Mouse (Mus musculus) testis, adult 2 months (tissue): Measurements from ENCODE around the gene Arid1b. TPM values are rescaled to one million over a fixed set of nuclear protein-coding genes. Genes with fewer than 3 reads are reported as not detected.

Experiments
- H3K27ac ChIP-seq: fragments of 200-500 bp; 2 replicates; pipeline ENCODE4 v1.5.1; 2012; ENCODE audit warnings: low read depth, low read length; ENCODE audit not compliant: control insufficient read depth, insufficient read depth
- H3K27me3 ChIP-seq: fragments of 200-500 bp; 2 replicates; pipeline ENCODE4 v1.6.1; 2012; ENCODE audit warnings: mild to moderate bottlenecking, low read length, moderate library complexity; ENCODE audit not compliant: control insufficient read depth, insufficient read depth
- H3K36me3 ChIP-seq: fragments of 200-500 bp; 2 replicates; pipeline ENCODE4 v1.6.1; 2012; ENCODE audit warnings: mild to moderate bottlenecking, low read length; ENCODE audit not compliant: control insufficient read depth, insufficient read depth
- H3K4me1 ChIP-seq: fragments of 200-500 bp; 2 replicates; pipeline ENCODE4 v1.6.1; 2012; ENCODE audit warnings: low read length; ENCODE audit not compliant: control insufficient read depth, insufficient read depth
- H3K4me3 ChIP-seq: fragments of 200-500 bp; 2 replicates; pipeline ENCODE4 v1.5.1; 2012; ENCODE audit warnings: low read depth, mild to moderate bottlenecking, low read length, moderate library complexity, mixed read lengths; ENCODE audit not compliant: control insufficient read depth
- CTCF ChIP-seq: fragments of 200-500 bp; IDR thresholded peaks from 2 replicates; pipeline ENCODE4 v1.5.1; 2012; ENCODE audit warnings: low read depth, mild to moderate bottlenecking, inconsistent platforms, low read length, moderate library complexity; ENCODE audit not compliant: control insufficient read depth, insufficient read depth, insufficient replicate concordance
- POLR2A ChIP-seq: fragments of 200-500 bp; IDR thresholded peaks from 2 replicates; pipeline ENCODE4 v1.6.1; 2012; ENCODE audit warnings: low read depth, mild to moderate bottlenecking, inconsistent platforms, low read length, moderate library complexity; ENCODE audit not compliant: control insufficient read depth
- polyA plus RNA-seq: library from polyadenylated mRNA; depleted of rRNA; stranded (reverse); fragments of >200 nt; gene quantifications from 2 replicates; pipeline ENCODE4 v1.2.3, GENCODE M21; 2012

The Arid1b gene
- polyA plus RNA-seq, 1 experiment: 5.2 TPM

GRCm38 (mm10) chr17:5001531-5002131, 7.5 kb downstream of the Arid1b start:
- Histone ChIP-seq H3K4me1 (peaks cover 7% of the 10 kb centered on the region), H3K4me3 (no peak overlapping the region)

GRCm38 (mm10) chr17:5002937-5003508, 8.9 kb downstream of the Arid1b start:
- H3K36me3 ChIP-seq: no peaks in the 10 kb centered on the region
- no peak overlapping the region for H3K4me3 ChIP-seq
- TF ChIP-seq CTCF (no peak), POLR2A (no peak)
- H3K4me1 ChIP-seq: peaks cover 7% of the 10 kb centered on the region
- no peaks in the 10 kb centered on the region for H3K27me3 ChIP-seq
- no peak overlapping the region for H3K27ac ChIP-seq

More at GRCm38 (mm10) chr17:5001531-5002131, 7.5 kb downstream of the Arid1b start:
- no peaks in the 10 kb centered on the region for H3K36me3 ChIP-seq
- TF ChIP-seq CTCF (no peak), POLR2A (no peak)
- H3K27me3 ChIP-seq: no peaks in the 10 kb centered on the region
- H3K27ac ChIP-seq: no peak overlapping the region

- Histone ChIP-seq H3K36me3 (no peaks in the 10 kb centered on the region), H3K4me3 (no peak overlapping the region), H3K4me1 (peaks cover 7% of the 10 kb centered on the region), H3K27me3 (no peaks in the 10 kb centered on the region), H3K27ac (no peak overlapping the region)
- TF ChIP-seq POLR2A (no peak), CTCF (no peak)
These were observed 10.1 kb downstream of the Arid1b start for GRCm38 (mm10) chr17:5004266-5004665.

- H3K4me1 ChIP-seq: peaks cover 7% of the 10 kb centered on the region
- H3K27ac ChIP-seq: no peak overlapping the region
- H3K36me3 ChIP-seq: no peaks in the 10 kb centered on the region
- TF ChIP-seq POLR2A (no peak), CTCF (no peak)
- no peaks in the 10 kb centered on the region for H3K27me3 ChIP-seq
- no peak overlapping the region for H3K4me3 ChIP-seq
These were observed 10.6 kb downstream of the Arid1b start for GRCm38 (mm10) chr17:5004706-5005105.

GRCm38 (mm10) chr17:5005285-5005684, 11.2 kb downstream of the Arid1b start:
- TF ChIP-seq CTCF (no peak), POLR2A (no peak)
- Histone ChIP-seq H3K4me3 (no peak overlapping the region), H3K27ac (no peak overlapping the region), H3K36me3 (no peaks in the 10 kb centered on the region), H3K27me3 (no peaks in the 10 kb centered on the region), H3K4me1 (peaks cover 7% of the 10 kb centered on the region)

GRCm38 (mm10) chr17:5007156-5007658, 13.1 kb downstream of the Arid1b start:
- TF ChIP-seq POLR2A (no peak), CTCF (no peak)
- H3K4me1 ChIP-seq: peaks cover 4% of the 10 kb centered on the region
- no peaks in the 10 kb centered on the region for H3K36me3 ChIP-seq

GRCm38 (mm10) chr17:5008236-5008635, 14.1 kb downstream of the Arid1b start:
- H3K4me1 ChIP-seq: peaks cover 4% of the 10 kb centered on the region
- H3K27ac ChIP-seq: no peak overlapping the region
- H3K4me3 ChIP-seq: no peak overlapping the region
- H3K27me3 ChIP-seq: no peaks in the 10 kb centered on the region
- TF ChIP-seq CTCF (no peak), POLR2A (no peak)
- H3K36me3 ChIP-seq: no peaks in the 10 kb centered on the region

More at GRCm38 (mm10) chr17:5007156-5007658, 13.1 kb downstream of the Arid1b start:
- no peaks in the 10 kb centered on the region for H3K27me3 ChIP-seq
- no peak overlapping the region for H3K4me3 ChIP-seq
- no peak overlapping the region for H3K27ac ChIP-seq
